Mouse (Mus musculus): ENCODE results near the gene Robo2.

Robo2 gene

GRCm38 (mm10) chr16:73927481-73927880, 484.1 kb downstream of the Robo2 start:
- DNase-seq, result no peak

- no peak for DNase-seq
These were observed 496.2 kb downstream of the Robo2 start for GRCm38 (mm10) chr16:73915425-73915824.

- no peak for DNase-seq
These were observed 496.7 kb downstream of the Robo2 start for GRCm38 (mm10) chr16:73914936-73915335.

- no peak for DNase-seq
These were observed 503.1 kb downstream of the Robo2 start for GRCm38 (mm10) chr16:73908504-73908903.

- DNase-seq, result no peak
These were observed 514.8 kb downstream of the Robo2 start for GRCm38 (mm10) chr16:73896856-73897255.

GRCm38 (mm10) chr16:73881911-73882310, 529.7 kb downstream of the Robo2 start:
- DNase-seq, result no peak

GRCm38 (mm10) chr16:73877973-73878372, 533.7 kb downstream of the Robo2 start:
- DNase-seq, result no peak

GRCm38 (mm10) chr16:73874991-73875390, 536.6 kb downstream of the Robo2 start:
- DNase-seq, result no peak

GRCm38 (mm10) chr16:73873828-73874558, 537.6 kb downstream of the Robo2 start:
- DNase-seq, result no peak

- no peak for DNase-seq
These were observed 541.3 kb downstream of the Robo2 start for GRCm38 (mm10) chr16:73870296-73870695.

- DNase-seq, result no peak
These were observed 542.0 kb downstream of the Robo2 start for GRCm38 (mm10) chr16:73869527-73870212.

GRCm38 (mm10) chr16:73864625-73865024, 547.0 kb downstream of the Robo2 start:
- no peak for DNase-seq

GRCm38 (mm10) chr16:73863748-73864147, 547.9 kb downstream of the Robo2 start:
- peak; percentile 41 for DNase-seq

GRCm38 (mm10) chr16:73858717-73859116, 552.9 kb downstream of the Robo2 start:
- no peak for DNase-seq

GRCm38 (mm10) chr16:73855821-73856220, 555.8 kb downstream of the Robo2 start:
- no peak for DNase-seq
